Mouse (Mus musculus): Measurements from ENCODE around the gene Ifnab. TPM values are rescaled to one million over a fixed set of nuclear protein-coding genes. Genes with fewer than 3 reads are reported as not detected.

Ifnab gene
- polyA plus RNA-seq, 1 experiment from 2014 or later, result not detected

DNA sequence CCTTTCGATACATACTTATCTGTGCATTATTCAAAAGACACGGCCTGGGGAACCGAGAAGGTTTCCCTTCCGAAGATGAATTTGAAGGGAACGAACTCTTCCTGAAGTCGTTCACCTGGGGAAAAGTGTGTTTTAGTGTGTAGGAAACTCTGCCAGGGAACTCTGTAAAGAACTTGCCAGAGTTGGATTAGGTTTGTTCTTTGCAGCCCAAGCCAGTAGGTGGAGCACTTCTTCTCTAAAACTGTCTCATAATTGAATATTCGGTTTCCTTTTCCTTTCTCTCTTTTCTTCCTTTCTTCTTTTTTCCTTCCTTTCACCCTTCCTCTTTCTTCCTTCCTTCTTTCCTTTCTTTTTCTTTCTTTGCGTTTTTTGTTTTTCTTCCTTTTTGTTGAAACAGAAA, 10.8 kb downstream of the Ifnab start:
- Histone ChIP-seq H3K4me3 (ENCODE audit: low read depth, low read length) (no peak overlapping the region), H3K4me1 (ENCODE audit: insufficient read depth) (no peaks in the 10 kb centered on the region), H3K4me2 (no peak overlapping the region), H3K27ac (ENCODE audit: low read depth) (no peak overlapping the region), H3K9me3 (ENCODE audit: low read depth, low read length) (no peaks in the 10 kb centered on the region), H3K36me3 (ENCODE audit: insufficient read depth) (no peaks in the 10 kb centered on the region), H3K27me3 (ENCODE audit: insufficient read depth, low read length) (no peaks in the 10 kb centered on the region), H3K9ac (no peak overlapping the region)
- peak; percentile 75 for DNase-seq
- peak; percentile 61 for TF ChIP-seq CTCF (IDR thresholded peaks at IDR 0.05; ENCODE audit: low read depth)
- no peak for ATAC-seq (ENCODE audit: insufficient read depth)
- WGBS, result 42% methylated on average over 8 of the region's 8 CpGs

DNA sequence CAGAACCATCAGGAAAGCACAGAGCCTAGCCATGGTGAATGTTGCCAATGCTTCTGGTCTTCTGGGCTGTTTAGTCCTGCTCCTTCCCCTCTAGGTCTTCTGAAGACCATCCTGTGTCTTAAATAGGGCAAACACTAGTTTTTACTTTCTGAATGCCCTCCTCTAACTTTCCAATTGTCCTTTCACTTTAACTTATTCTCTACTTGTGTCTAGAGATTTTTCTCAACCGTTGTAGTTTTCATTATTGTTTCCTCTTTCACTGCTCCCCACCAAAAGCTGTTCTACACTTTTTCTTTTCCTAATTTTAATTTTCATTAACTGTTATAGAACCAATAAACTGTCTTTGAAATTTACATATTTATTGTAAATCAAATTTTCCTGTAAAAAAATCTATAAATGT, 14.3 kb downstream of the Ifnab start, which contains the start of gene Ifna16:
TSS of gene Ifna16 (minus strand) at position 101 of the 400 bp plus-strand sequence.
- Histone ChIP-seq H3K4me2 (no peak within 1 kb of the TSS), H3K4me3 (ENCODE audit: low read depth, low read length) (no peak within 1 kb of the TSS), H3K27ac (ENCODE audit: low read depth) (no peak within 1 kb of the TSS), H3K36me3 (ENCODE audit: insufficient read depth) (no peaks in the 10 kb centered on the region), H3K4me1 (ENCODE audit: insufficient read depth) (no peaks in the 10 kb centered on the region), H3K9me3 (ENCODE audit: low read depth, low read length) (no peaks in the 10 kb centered on the region), H3K27me3 (ENCODE audit: insufficient read depth, low read length) (no peaks in the 10 kb centered on the region), H3K9ac (no peak within 1 kb of the TSS)
- no peak for ATAC-seq (ENCODE audit: insufficient read depth)
- TF ChIP-seq CTCF (IDR thresholded peaks at IDR 0.05; ENCODE audit: low read depth), result no peak
- no peak for DNase-seq
- WGBS, result 81% methylated on average over 1 of the region's 1 CpGs

DNA sequence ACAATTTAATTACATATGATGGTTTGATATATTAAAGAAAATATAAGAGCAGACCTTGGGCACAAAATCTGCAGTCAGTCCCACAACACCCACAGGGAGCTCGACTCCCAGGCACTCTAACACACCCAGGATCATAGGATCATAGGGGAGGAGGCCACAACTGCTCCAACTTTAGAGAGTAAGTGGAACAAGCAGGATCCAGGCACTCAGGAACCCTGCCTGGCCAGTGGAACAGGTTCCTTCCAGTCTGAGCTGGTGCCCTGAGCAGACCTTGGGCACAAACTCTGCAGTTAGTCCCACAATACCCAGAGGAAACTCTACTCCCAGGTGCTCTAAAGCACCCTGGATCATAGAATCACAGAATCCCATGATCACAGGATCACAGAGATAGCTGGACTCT, 35.7 kb downstream of the Ifnab start:
- no peak overlapping the region for H3K27ac ChIP-seq (ENCODE audit: low read depth)
- TF ChIP-seq CTCF (IDR thresholded peaks at IDR 0.05; ENCODE audit: low read depth), result no peak
- DNase-seq (no peak), ATAC-seq (ENCODE audit: insufficient read depth) (no peak)
- no peak overlapping the region for H3K9ac ChIP-seq
- H3K27me3 ChIP-seq (ENCODE audit: insufficient read depth, low read length), result no peaks in the 10 kb centered on the region
- H3K4me3 ChIP-seq (ENCODE audit: low read depth, low read length), result no peak overlapping the region
- H3K4me1 ChIP-seq (ENCODE audit: insufficient read depth), result no peaks in the 10 kb centered on the region
- no peaks in the 10 kb centered on the region for H3K9me3 ChIP-seq (ENCODE audit: low read depth, low read length)
- 26% methylated on average over 1 of the region's 1 CpGs for WGBS
- H3K36me3 ChIP-seq (ENCODE audit: insufficient read depth), result no peaks in the 10 kb centered on the region
- no peak overlapping the region for H3K4me2 ChIP-seq

DNA sequence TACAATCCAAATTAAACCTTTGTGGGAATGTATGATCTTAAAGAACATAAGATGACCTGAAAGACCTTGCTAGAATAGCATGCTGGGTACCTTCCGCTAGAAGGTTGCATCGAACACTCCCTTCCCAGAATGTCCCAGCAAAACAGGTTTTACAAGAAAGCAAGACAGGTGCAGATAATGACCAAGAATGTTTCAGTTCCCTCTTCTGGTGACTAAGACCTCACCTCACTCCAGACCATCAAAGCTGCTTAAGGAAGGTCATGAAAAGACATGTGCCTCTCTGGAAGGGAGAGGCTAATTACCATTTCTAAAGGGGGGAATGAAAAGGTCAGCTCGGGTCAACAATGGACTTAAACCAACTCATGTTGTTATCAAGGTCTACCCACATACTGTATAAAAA, 37.5 kb downstream of the Ifnab start:
- Histone ChIP-seq H3K27ac (ENCODE audit: low read depth) (no peak overlapping the region), H3K36me3 (ENCODE audit: insufficient read depth) (no peaks in the 10 kb centered on the region), H3K27me3 (ENCODE audit: insufficient read depth, low read length) (no peaks in the 10 kb centered on the region), H3K4me2 (no peak overlapping the region), H3K4me1 (ENCODE audit: insufficient read depth) (no peaks in the 10 kb centered on the region), H3K4me3 (ENCODE audit: low read depth, low read length) (no peak overlapping the region), H3K9me3 (ENCODE audit: low read depth, low read length) (no peaks in the 10 kb centered on the region), H3K9ac (no peak overlapping the region)
- WGBS, result 76% methylated on average over 3 of the region's 3 CpGs
- no peak for DNase-seq
- TF ChIP-seq CTCF (IDR thresholded peaks at IDR 0.05; ENCODE audit: low read depth), result no peak
- ATAC-seq (ENCODE audit: insufficient read depth), result no peak

DNA sequence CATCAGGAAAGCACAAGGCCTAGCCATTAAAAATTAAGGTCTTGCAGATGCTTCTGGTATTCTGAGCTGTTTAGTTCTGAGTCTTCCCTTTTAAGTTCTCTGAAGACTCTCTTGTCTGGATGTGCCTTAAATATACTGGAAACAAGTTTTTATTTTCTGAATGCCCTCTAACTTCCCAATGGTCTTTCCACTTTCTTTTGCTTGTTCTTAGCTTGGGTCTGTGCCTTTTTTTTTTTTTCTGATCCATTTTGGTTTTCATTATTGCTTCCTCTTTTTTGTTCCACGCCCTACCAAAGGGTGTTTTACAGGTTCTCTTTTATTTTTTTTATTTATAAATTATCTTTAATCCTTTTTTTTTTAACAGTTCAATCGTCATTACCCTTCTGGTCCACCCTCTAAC, 46.8 kb downstream of the Ifnab start, which contains the start of gene Ifna13:
TSS of gene Ifna13 (minus strand) at position 101 of the 400 bp plus-strand sequence.
- no peak for TF ChIP-seq CTCF (IDR thresholded peaks at IDR 0.05; ENCODE audit: low read depth)
- Histone ChIP-seq H3K27ac (ENCODE audit: low read depth) (no peak within 1 kb of the TSS), H3K4me2 (no peak within 1 kb of the TSS), H3K27me3 (ENCODE audit: insufficient read depth, low read length) (no peaks in the 10 kb centered on the region), H3K4me3 (ENCODE audit: low read depth, low read length) (no peak within 1 kb of the TSS), H3K9ac (no peak within 1 kb of the TSS), H3K4me1 (ENCODE audit: insufficient read depth) (no peaks in the 10 kb centered on the region), H3K36me3 (ENCODE audit: insufficient read depth) (no peaks in the 10 kb centered on the region), H3K9me3 (ENCODE audit: low read depth, low read length) (no peaks in the 10 kb centered on the region)
- DNase-seq (no peak), ATAC-seq (ENCODE audit: insufficient read depth) (no peak)
- 55% methylated on average over 2 of the region's 2 CpGs for WGBS

DNA sequence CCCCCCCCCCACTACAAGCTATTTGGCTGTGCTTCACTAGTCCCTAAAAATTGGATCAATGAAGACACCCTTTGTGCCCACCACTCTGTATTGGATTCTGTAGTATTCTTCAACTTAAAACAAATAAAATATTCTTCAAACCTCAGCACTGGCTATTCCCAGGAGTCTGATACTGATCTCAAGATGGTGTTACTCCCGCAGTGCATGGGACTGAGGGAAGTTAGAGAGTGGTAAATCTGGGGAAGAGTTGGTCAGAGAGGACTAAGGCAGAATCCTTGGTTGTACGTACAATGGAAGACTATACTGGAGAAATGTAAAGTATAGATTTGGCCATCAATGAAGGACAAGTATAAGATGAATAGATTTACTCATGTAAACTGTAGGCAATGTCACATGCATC, 48.6 kb downstream of the Ifnab start:
- no peak overlapping the region for H3K4me3 ChIP-seq (ENCODE audit: low read depth, low read length)
- H3K9me3 ChIP-seq (ENCODE audit: low read depth, low read length), result no peaks in the 10 kb centered on the region
- TF ChIP-seq CTCF (IDR thresholded peaks at IDR 0.05; ENCODE audit: low read depth), result no peak
- ATAC-seq (ENCODE audit: insufficient read depth), result no peak
- H3K27ac ChIP-seq (ENCODE audit: low read depth), result no peak overlapping the region
- DNase-seq, result peak; percentile 6
- H3K27me3 ChIP-seq (ENCODE audit: insufficient read depth, low read length), result no peaks in the 10 kb centered on the region
- no peaks in the 10 kb centered on the region for H3K36me3 ChIP-seq (ENCODE audit: insufficient read depth)
- H3K9ac ChIP-seq, result no peak overlapping the region
- no peak overlapping the region for H3K4me2 ChIP-seq
- 20% methylated on average over 2 of the region's 2 CpGs for WGBS
- no peaks in the 10 kb centered on the region for H3K4me1 ChIP-seq (ENCODE audit: insufficient read depth)

DNA sequence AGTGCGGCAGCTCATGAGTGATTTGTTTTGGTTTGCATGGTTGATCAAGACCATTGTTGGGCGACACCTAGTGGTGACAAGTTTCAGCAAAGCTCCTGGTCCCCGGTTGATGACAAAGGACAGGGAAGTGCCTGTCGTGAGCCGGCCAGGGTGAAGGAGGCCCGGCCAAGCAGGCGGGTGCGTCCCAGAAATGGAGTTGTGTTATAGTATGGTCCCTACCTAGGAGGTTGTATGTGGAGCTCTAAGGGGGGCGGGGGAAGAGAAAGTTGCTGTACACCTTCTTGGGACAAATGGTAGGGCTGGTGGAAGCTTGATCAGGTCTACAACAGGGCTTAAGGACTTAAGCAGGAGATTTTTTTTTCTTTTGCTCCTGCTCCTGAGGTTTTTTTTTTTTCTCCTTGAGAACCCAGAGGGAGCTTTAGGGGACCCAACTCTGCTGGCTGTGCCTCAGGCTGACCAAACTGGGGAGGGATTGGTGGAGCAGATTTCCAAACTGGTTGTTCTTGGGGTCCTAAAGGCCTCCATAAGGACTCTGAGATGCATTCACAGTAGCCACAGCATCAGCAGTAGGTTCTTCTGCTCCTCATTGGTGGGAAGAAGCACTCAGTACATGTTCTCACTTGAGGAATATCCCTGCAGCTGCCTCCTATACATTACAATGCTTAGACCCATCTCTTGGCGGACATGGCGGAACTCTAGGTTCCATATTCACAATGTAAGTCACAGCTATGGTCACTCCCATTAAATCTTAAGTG, 49.9 kb downstream of the Ifnab start:
- Histone ChIP-seq H3K4me3 (ENCODE audit: low read depth, low read length) (peak overlapping the region; percentile 36), H3K4me1 (ENCODE audit: insufficient read depth) (no peaks in the 10 kb centered on the region), H3K27ac (ENCODE audit: low read depth) (no peak overlapping the region; the same call in 1 of the 2 replicates), H3K9ac (no peak overlapping the region), H3K27me3 (ENCODE audit: insufficient read depth, low read length) (no peaks in the 10 kb centered on the region), H3K4me2 (peak overlapping the region; percentile 59), H3K36me3 (ENCODE audit: insufficient read depth) (no peaks in the 10 kb centered on the region), H3K9me3 (ENCODE audit: low read depth, low read length) (no peaks in the 10 kb centered on the region)
- 18% methylated on average over 11 of the region's 11 CpGs for WGBS
- peak; percentile 84 for TF ChIP-seq CTCF (IDR thresholded peaks at IDR 0.05; ENCODE audit: low read depth)
- DNase-seq (peak; percentile 100), ATAC-seq (ENCODE audit: insufficient read depth) (peak; percentile 94)
